ENCODE assay signal across 27 mouse cellular contexts in the genomic region with DNA sequence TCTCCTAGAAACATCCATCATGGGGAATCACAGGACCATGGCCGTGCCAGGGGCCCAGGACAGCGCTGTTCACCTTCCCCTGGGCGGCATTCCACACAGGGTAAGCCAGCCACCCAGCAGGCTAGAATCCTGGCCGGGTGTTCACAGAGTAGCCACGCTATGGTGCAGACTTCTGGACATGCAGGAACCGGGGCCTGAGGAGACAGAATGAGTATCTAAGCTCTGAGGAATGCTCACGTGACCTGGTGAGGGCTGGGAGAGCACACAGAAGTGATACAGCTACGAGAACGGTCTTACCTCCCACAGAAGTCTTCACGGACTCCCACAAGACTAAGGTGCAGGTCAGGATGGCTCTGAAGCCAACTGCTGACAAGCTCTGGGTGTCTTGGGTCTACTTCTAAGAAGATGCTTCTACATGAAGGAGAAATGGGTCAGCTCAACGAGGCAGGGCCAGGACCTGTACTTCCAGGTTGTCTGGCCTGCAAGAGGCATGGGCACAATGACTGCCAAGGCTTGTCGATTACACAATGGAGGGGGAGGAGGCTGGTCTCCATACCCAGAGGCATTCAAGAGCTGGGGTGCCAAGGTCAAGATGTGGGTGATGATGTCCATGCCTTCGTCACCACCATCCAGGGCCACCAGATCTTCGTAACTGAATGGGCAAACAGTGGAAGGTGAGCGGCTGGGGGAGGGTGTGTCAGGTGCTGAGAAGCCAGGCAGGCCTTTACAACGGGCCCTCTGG. TPM values are rescaled to one million over a fixed set of nuclear protein-coding genes. Genes with fewer than 3 reads are reported as not detected.
A peak's percentile ranks its signal among the peaks of the same experiment; 100 is the strongest.
DNase-seq lines count a peak whose midpoint lies in the region; ATAC-seq lines count a peak whose summit lies in the region.
"Had no signal": no experiment of that assay in that cellular context is flagged by ENCODE, and none has a peak within 500 bp of the region (broad histone marks: within the 10 kb centered on the region; RNA-seq: fewer than 3 reads in every experiment).

No protein-coding gene starts in this region.

- no peak overlapping the region for H3K27ac ChIP-seq in heart, embryonic 12.5 days (ENCODE audit: poor library complexity, severe bottlenecking)
- H3K27ac ChIP-seq: heart, embryonic 10.5 days; hindbrain, embryonic 13.5 days; liver, embryonic 14.5 days; lung, embryonic 15.5 days; midbrain, embryonic 13.5 days; neural tube, embryonic 13.5 days had no signal

- 80% methylated on average over 16 of the region's 16 CpGs for WGBS in heart, embryonic 12.5 days

- no peaks in the 10 kb centered on the region for H3K27me3 ChIP-seq in heart, embryonic 12.5 days (replicated peaks)
- H3K27me3 ChIP-seq: hindbrain, embryonic 13.5 days; lung, embryonic 15.5 days; midbrain, embryonic 13.5 days; neural tube, embryonic 13.5 days; Patski had no signal

- no peaks in the 10 kb centered on the region for H3K9me3 ChIP-seq in heart, embryonic 12.5 days (replicated peaks)
- H3K9me3 ChIP-seq: G1E; heart, embryonic 10.5 days; hindbrain, embryonic 13.5 days; lung, embryonic 15.5 days; midbrain, embryonic 13.5 days; neural tube, embryonic 13.5 days had no signal

- H3K4me2 ChIP-seq in heart, embryonic 12.5 days: no peak overlapping the region
- H3K4me2 ChIP-seq: hindbrain, embryonic 13.5 days; lung, embryonic 15.5 days; midbrain, embryonic 13.5 days; neural tube, embryonic 13.5 days had no signal

- no peak overlapping the region for H3K4me3 ChIP-seq in heart, embryonic 12.5 days
- H3K4me3 ChIP-seq: heart, embryonic 10.5 days; hindbrain, embryonic 13.5 days; lung, embryonic 15.5 days; midbrain, embryonic 13.5 days; neural tube, embryonic 13.5 days had no signal

- H3K4me1 ChIP-seq in heart, embryonic 12.5 days (replicated peaks): peaks cover 13% of the 10 kb centered on the region; the same call in 1 of the 2 replicates
- H3K4me1 ChIP-seq: hindbrain, embryonic 13.5 days; midbrain, embryonic 13.5 days; neural tube, embryonic 13.5 days had no signal

- H3K36me3 ChIP-seq in heart, embryonic 12.5 days: peaks cover 14% of the 10 kb centered on the region; the same call in 1 of the 2 replicates
- H3K36me3 ChIP-seq: lung, embryonic 15.5 days had no signal

- peak; percentile 39; the same call in 1 of the 2 replicates for ATAC-seq in heart, embryonic 12.5 days (ENCODE audit: insufficient number of reproducible peaks, low FRiP score)
- ATAC-seq: forebrain, embryonic 16.5 days; intestine, postnatal 0 days; midbrain, embryonic 13.5 days; Patski had no signal

- H3K9ac ChIP-seq in heart, embryonic 12.5 days: no peak overlapping the region
- H3K9ac ChIP-seq: hindbrain, embryonic 13.5 days; liver, embryonic 14.5 days; lung, embryonic 15.5 days; midbrain, embryonic 13.5 days; neural tube, embryonic 13.5 days had no signal

- DNase-seq in adrenal gland, postnatal 10 days: peak; percentile 64
- no peak for DNase-seq in adrenal gland, adult 18-20 months (ENCODE audit: low spot score in 2 of 2)
- no peak for DNase-seq in heart, adult 9 months (ENCODE audit: low spot score in 2 of 2)
- peak; percentile 88 to 94 for DNase-seq in lung, adult 18-20 months
- peak; percentile 86 for DNase-seq in lung, postnatal 25 days (ENCODE audit: low spot score)
- no peak for DNase-seq in right cerebral cortex, postnatal 10 days (ENCODE audit: low spot score in 2 of 2)
- no peak for DNase-seq in testis, postnatal 14 days (ENCODE audit: low spot score)
- DNase-seq: cerebellum, adult 8-10 months; cerebellum, postnatal 25 days; heart, postnatal 4 days; kidney, adult 9 months; kidney, postnatal 10 days; layer of hippocampus, postnatal 36 days; left cerebral cortex, postnatal 4 days; liver; thymus, postnatal 14 days had no signal

RNA-seq across cellular contexts. Expression of a gene that starts 10.1 kb away (rescaled TPM):
- total RNA-seq in adrenal gland, postnatal 10 days (2021): 10 to 100 TPM; 24.1 to 33.5 TPM
- total RNA-seq in adrenal gland, adult 18-20 months (2021): 10 to 100 TPM; 12.9 to 17.4 TPM
- 11.4 and 13.4 TPM in 2 replicates for polyA plus RNA-seq in heart, embryonic 12.5 days (2016; fragmentation: Nextera tagmentation; extraction: Ambion mirVana)

RNA-seq across cellular contexts. Expression of a gene that starts 12.4 kb away (rescaled TPM):
- 10 to 100 TPM in 1 of 2 experiments, 1 to 10 TPM in 1; 4.0 to 10.9 TPM for total RNA-seq in adrenal gland, postnatal 10 days (2021)
- total RNA-seq in adrenal gland, adult 18-20 months (2021): 1 to 10 TPM in 1 of 2 experiments, under 1 TPM in 1; 0.30 to 1.3 TPM
- 0.55 and 1.1 TPM in 2 replicates for polyA plus RNA-seq in heart, embryonic 12.5 days (2016; fragmentation: Nextera tagmentation; extraction: Ambion mirVana)

RNA-seq across cellular contexts. Expression of a gene that starts 32.2 kb away (rescaled TPM):
- total RNA-seq in adrenal gland, postnatal 10 days (2021): 10 to 100 TPM; 36.9 to 45.3 TPM
- total RNA-seq in adrenal gland, adult 18-20 months (2021): 1 to 10 TPM; 7.9 to 9.9 TPM
- 15.6 and 16.4 TPM in 2 replicates for polyA plus RNA-seq in heart, embryonic 12.5 days (2016; fragmentation: Nextera tagmentation; extraction: Ambion mirVana)

RNA-seq across cellular contexts. Expression of a gene that starts 38.4 kb away (rescaled TPM):
- 10 to 100 TPM; 28.6 to 29.5 TPM for total RNA-seq in adrenal gland, postnatal 10 days (2021)
- total RNA-seq in adrenal gland, adult 18-20 months (2021): 10 to 100 TPM; 42.8 to 55.6 TPM
- polyA plus RNA-seq in heart, embryonic 12.5 days (2016; fragmentation: Nextera tagmentation; extraction: Ambion mirVana): 7.1 and 7.3 TPM in 2 replicates

Comparison
In these comparisons a context has a peak if more than half of its experiments do, and no peak if none do; other contexts are left out.
1. DNase-seq: peak in adrenal gland, postnatal 10 days (single experiment), lung, adult 18-20 months (2 of 2) and lung, postnatal 25 days (single experiment); none in adrenal gland, adult 18-20 months (0 of 2), heart, adult 9 months (0 of 2), right cerebral cortex, postnatal 10 days (0 of 2) and testis, postnatal 14 days (single experiment).